Comparison of ENCODE assay signal across 8 mouse cellular contexts in genomic region chr2:22773549-22774180, GRCm38 (mm10). TPM values are rescaled to one million over a fixed set of nuclear protein-coding genes. Genes with fewer than 3 reads are reported as not detected.
DNase-seq lines count a peak whose midpoint lies in the region; ATAC-seq and TF ChIP-seq lines count a peak whose summit lies in the region.

Gene Apbb1ip (plus strand): TSS chr2:22774094.

- TF ChIP-seq POLR2A in lung, adult 2 months (IDR thresholded peaks at IDR 0.05; ENCODE audit: borderline replicate concordance, extremely low read depth, low read depth, low read length), result 0 out of 2 replicates have a peak, but pooled peaks have one; percentile 15

- no peaks in the 10 kb centered on the region for H3K36me3 ChIP-seq in kidney, embryonic 14.5 days (ENCODE audit: control insufficient read depth, insufficient read depth, low read length)
- H3K36me3 ChIP-seq in embryonic facial prominence, embryonic 10.5 days (replicated peaks), result no peaks in the 10 kb centered on the region
- H3K36me3 ChIP-seq in neural tube, embryonic 15.5 days, result no peaks in the 10 kb centered on the region

- H3K27me3 ChIP-seq in kidney, embryonic 14.5 days (ENCODE audit: control insufficient read depth, insufficient read depth, low read length), result peaks cover 4% of the 10 kb centered on the region; the same call in 1 of the 2 replicates
- H3K27me3 ChIP-seq in embryonic facial prominence, embryonic 10.5 days (replicated peaks; ENCODE audit: low read depth, poor library complexity, severe bottlenecking), result peaks cover 28% of the 10 kb centered on the region
- peaks cover 11% of the 10 kb centered on the region; the same call in 1 of the 2 replicates for H3K27me3 ChIP-seq in neural tube, embryonic 15.5 days (replicated peaks)

- DNase-seq in kidney, postnatal 14 days, result no peak
- DNase-seq in embryonic facial prominence, embryonic 10.5 days (ENCODE audit: low spot score), result no peak
- DNase-seq in heart, postnatal 36 days, result peak; percentile 16 to 36
- DNase-seq in lung, adult 2 months, result no peak
- DNase-seq in adipocyte (ENCODE audit: low spot score), result no peak
- DNase-seq in ovary, adult 18-20 months (ENCODE audit: low spot score), result no peak

- peak within 1 kb of the TSS; percentile 77 for H3K4me2 ChIP-seq in kidney, embryonic 14.5 days (replicated peaks; ENCODE audit: low read depth, low read length)
- H3K4me2 ChIP-seq in neural tube, embryonic 15.5 days, result peak within 1 kb of the TSS; percentile 92

- H3K27ac ChIP-seq in kidney, embryonic 14.5 days (ENCODE audit: low read depth, low read length), result no peak within 1 kb of the TSS
- peak within 1 kb of the TSS; percentile 76 for H3K27ac ChIP-seq in embryonic facial prominence, embryonic 10.5 days (replicated peaks)
- no peak within 1 kb of the TSS for H3K27ac ChIP-seq in neural tube, embryonic 15.5 days (replicated peaks)

- intact Hi-C loops in heart, postnatal 36 days (cut with DNase I), result no loop called here

- H3K9ac ChIP-seq in kidney, embryonic 14.5 days (ENCODE audit: low read depth, low read length), result peak within 1 kb of the TSS; percentile 45; the same call in 1 of the 2 replicates
- H3K9ac ChIP-seq in neural tube, embryonic 15.5 days (replicated peaks), result peak within 1 kb of the TSS; percentile 51

- peak within 1 kb of the TSS; percentile 40 for H3K4me3 ChIP-seq in kidney, embryonic 14.5 days (ENCODE audit: low read length)
- peak within 1 kb of the TSS; percentile 61 for H3K4me3 ChIP-seq in embryonic facial prominence, embryonic 10.5 days
- H3K4me3 ChIP-seq in lung, adult 2 months (replicated peaks; ENCODE audit: extremely low read depth, low read depth, low read length), result peak within 1 kb of the TSS; percentile 65
- peak within 1 kb of the TSS; percentile 44 for H3K4me3 ChIP-seq in neural tube, embryonic 15.5 days (replicated peaks)

- TF ChIP-seq CTCF in lung, adult 2 months (IDR thresholded peaks at IDR 0.05; ENCODE audit: insufficient read depth, low read length), result no peak

- H3K4me1 ChIP-seq in kidney, embryonic 14.5 days (ENCODE audit: control insufficient read depth, insufficient read depth, low read length), result no peaks in the 10 kb centered on the region; the same call in 1 of the 2 replicates
- peaks cover 21% of the 10 kb centered on the region for H3K4me1 ChIP-seq in embryonic facial prominence, embryonic 10.5 days
- no peaks in the 10 kb centered on the region; the same call in 1 of the 2 replicates for H3K4me1 ChIP-seq in lung, adult 2 months (ENCODE audit: control insufficient read depth, insufficient read depth, low read length)
- peaks cover 9% of the 10 kb centered on the region for H3K4me1 ChIP-seq in neural tube, embryonic 15.5 days

- 29% methylated on average over 9 of the region's 9 CpGs for WGBS in kidney, embryonic 14.5 days
- WGBS in embryonic facial prominence, embryonic 10.5 days, result 20% methylated on average over 9 of the region's 9 CpGs
- WGBS in lung, adult 2 months, result 28% methylated on average over 9 of the region's 9 CpGs
- 36% methylated on average over 9 of the region's 9 CpGs for WGBS in neural tube, embryonic 15.5 days

- ATAC-seq in kidney, embryonic 14.5 days (ENCODE audit: low FRiP score, low TSS enrichment), result peak; percentile 28; the same call in 1 of the 2 replicates
- peak; percentile 52; the same call in 1 of the 2 replicates for ATAC-seq in neural tube, embryonic 15.5 days (ENCODE audit: low FRiP score)

- no peaks in the 10 kb centered on the region for H3K9me3 ChIP-seq in kidney, embryonic 14.5 days (ENCODE audit: control insufficient read depth, low read length)
- no peaks in the 10 kb centered on the region for H3K9me3 ChIP-seq in embryonic facial prominence, embryonic 10.5 days
- no peaks in the 10 kb centered on the region for H3K9me3 ChIP-seq in neural tube, embryonic 15.5 days (replicated peaks)

RNA-seq across cellular contexts. Expression of gene Apbb1ip, which starts in this region (rescaled TPM):
- polyA plus RNA-seq in kidney, embryonic 14.5 days (2014; fragmentation: Nextera tagmentation; extraction: Ambion mirVana), result 1.5 and 1.6 TPM in 2 replicates
- polyA plus RNA-seq in embryonic facial prominence, embryonic 10.5 days (2016; fragmentation: Nextera tagmentation; extraction: Ambion mirVana), result 1.6 and 1.8 TPM in 2 replicates
- total RNA-seq in heart, postnatal 36 days (2021), result 1 to 10 TPM; 4.0 to 4.5 TPM
- polyA plus RNA-seq in lung, adult 2 months (2012; rRNA removed), result 5.5 and 6.1 TPM in 2 replicates
- polyA plus RNA-seq in neural tube, embryonic 15.5 days (2015; fragmentation: Nextera tagmentation; extraction: Ambion mirVana), result 1.2 and 4.7 TPM in 2 replicates

Comparison
In these comparisons a context has a peak if more than half of its experiments do, and no peak if none do; other contexts are left out.
1. DNase-seq: peak in heart, postnatal 36 days (2 of 2); none in kidney, postnatal 14 days (single experiment), embryonic facial prominence, embryonic 10.5 days (single experiment), lung, adult 2 months (single experiment), adipocyte (single experiment) and ovary, adult 18-20 months (single experiment).
2. Peak in every context shown above with its lines, with median percentiles within 50 percentile points of each other: H3K4me3 ChIP-seq.